Mouse (Mus musculus) left cerebral cortex, adult 11 months (tissue): ENCODE results near the gene Adamts20.
A peak's percentile ranks its signal among the peaks of the same experiment; 100 is the strongest.
"Not testable (repeated sequence)": the region's sequence is repeated elsewhere in the genome, so short reads cannot be mapped to it uniquely, and the experiment has no call there.

Experiments used
- DNase-seq: peaks from one replicate; pipeline ENCODE4 v3.0.0; 2022; ENCODE audit warnings: low spot score

The Adamts20 gene

GRCm38 (mm10) chr15:94444043-94444436, 21.2 kb downstream of the Adamts20 start:
- no peak for DNase-seq

- DNase-seq, result no peak
These were observed 22.2 kb downstream of the Adamts20 start for GRCm38 (mm10) chr15:94443025-94443424.

DNA sequence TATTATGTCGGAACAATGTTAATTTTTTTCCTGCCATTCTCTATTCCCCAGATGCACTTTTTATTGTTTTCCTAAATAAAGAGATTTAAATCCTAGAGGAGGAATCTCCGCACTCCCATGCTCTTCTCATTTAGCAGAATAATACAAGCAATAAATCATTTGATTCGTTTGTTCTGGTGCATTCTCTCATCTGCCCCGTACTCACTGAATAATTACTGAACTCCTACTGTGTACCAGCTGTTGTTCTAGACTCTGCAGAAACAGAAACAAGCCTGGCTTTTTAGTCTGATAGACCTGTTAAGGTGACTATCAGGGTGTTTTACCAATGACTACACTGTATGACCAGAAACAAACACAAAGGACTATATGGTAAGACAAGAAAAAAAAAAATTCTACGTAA, 29.7 kb downstream of the Adamts20 start:
- no peak for DNase-seq

GRCm38 (mm10) chr15:94430681-94431405, 34.4 kb downstream of the Adamts20 start:
- DNase-seq, result peak; percentile 33

DNA sequence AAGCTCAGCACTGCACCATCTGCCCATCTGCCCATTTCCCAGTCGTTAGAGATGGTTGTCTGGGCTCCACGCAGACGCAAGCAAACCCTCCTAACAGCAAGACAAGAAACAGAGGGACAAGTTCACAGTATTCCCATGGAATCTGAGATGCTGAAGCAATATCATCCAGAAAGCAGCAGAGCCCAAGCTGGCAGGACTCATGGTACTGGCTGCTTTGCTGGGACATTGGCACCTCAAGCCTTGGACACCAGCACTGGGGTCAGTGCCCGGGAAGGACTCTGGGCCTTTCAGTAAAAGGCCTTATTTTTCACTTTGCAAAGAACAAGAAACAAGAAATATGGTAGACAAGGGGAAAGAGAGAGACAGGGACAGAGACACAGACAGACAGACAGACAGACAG, 36.5 kb downstream of the Adamts20 start:
- DNase-seq, result no peak

DNA sequence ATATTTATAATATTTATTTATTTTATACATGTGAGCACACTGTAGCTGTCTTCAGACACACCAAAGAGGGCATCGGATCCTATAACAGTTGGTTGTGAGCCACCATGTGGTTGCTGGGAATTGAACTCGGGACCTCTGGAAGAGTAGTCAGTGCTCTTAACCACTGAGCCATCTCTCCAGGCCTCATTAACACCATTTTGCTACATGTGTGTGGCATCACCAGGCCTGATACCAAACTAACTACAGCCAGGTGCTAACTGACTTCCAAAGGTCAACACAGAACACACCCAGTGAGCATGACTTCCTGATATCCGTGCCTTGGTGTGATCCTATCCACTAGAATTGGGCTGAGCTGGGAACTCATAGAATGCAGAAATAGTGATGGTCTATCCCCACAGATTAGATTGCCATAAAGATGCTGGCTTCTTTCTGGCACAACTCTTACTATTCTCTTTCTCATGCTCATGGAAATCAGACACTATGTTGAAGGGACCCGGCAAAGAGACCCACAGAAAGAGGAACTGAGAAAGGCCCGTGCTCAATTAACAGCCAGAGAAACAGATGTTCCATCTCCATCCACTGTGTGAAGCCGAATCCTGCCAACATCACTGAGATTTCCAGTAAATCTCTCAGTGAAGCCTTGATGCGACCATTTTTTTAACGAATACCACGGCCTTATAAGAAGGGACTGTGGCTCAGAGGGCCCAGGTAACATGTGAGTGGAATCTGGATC, 37.6 kb downstream of the Adamts20 start:
- no peak for DNase-seq

- DNase-seq, result no peak
These were observed 44.7 kb downstream of the Adamts20 start for GRCm38 (mm10) chr15:94420526-94420925.

DNA sequence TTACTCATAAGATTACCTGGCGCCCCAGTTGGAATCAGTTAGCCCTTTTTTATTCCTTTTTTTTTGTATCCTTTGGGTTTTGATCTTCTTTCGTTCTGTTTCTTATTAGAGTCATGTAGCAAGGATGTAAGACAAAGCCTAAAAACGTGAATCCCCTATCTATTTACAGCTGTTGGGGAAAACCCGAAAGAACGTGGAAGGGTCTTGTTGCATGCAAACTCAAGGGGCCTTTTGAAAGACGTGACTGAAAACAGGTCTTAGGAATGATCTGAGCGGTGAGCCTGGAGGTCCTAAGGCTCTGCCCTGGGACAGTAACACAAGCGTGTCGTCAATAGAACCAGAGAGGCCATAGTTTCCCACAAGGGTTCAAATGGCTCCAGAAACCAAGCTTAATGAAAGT, 46.1 kb downstream of the Adamts20 start:
- no peak for DNase-seq

DNA sequence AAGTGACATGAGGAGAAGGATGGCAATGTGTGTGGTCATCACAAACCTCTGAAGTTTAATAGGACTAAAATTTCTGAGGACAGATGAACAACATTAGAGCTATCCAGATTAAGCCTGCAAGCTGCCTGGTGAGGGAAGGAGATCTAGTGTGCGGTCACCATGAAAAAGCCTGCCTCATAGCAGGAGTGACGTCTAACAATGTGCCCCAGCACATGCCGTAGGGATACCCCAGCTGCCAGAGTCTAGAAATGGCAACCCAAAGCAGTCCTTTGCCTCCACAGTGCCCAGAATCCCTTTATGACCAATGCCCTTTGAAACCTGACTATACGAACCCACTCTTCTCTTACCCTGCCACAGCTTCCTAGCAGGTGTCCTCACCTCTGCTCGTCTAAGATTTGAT, 46.8 kb downstream of the Adamts20 start:
- DNase-seq, result no peak

GRCm38 (mm10) chr15:94417216-94418155, 47.7 kb downstream of the Adamts20 start:
- DNase-seq, result no peak

GRCm38 (mm10) chr15:94409832-94410231, 55.4 kb downstream of the Adamts20 start:
- DNase-seq, result peak; percentile 53

DNA sequence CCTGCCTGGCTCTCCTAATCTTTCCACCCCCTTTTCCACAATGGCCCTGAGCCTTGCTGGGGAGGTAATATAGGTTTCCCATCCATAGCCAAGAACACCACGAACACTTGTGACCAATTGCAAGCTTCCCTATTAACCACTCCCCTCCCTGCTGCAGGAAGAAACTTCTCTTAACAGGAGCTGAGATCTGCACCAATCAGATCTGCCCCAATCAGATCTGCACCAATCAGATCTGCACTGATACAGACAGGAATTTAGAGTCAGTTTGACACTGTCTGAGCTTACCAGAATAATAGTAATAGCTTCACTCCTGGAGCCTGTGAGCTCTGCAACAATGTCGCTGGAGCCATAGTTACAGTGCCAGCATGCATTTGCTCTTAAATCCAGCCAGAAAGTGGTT, 58.9 kb downstream of the Adamts20 start:
- DNase-seq, result no peak

DNA sequence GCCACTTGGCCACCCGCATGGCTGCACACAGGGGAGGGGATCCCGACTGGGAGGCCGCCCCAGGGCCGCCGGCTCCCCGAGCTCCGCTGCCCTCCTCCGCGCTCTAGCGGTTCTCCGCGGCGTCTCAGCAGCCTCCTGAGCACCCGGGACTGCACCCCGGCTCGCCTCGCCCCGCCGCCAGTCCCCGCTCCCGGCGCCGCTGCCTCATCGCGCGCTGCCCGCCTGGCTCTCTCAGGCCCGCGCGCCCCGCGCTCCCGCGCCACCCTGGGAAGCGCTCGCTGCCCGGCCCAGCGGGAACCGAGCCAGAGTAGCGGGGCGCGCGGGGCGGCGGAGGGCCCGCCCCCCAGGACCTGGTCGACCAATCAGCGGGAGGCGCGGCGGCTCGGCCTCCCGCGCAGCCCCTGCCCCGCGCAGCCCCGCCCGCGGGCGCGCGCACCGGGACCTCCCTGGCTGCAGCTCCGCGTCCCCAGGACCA, 61.1 kb downstream of the Adamts20 start:
- DNase-seq, result peak; percentile 84

DNA sequence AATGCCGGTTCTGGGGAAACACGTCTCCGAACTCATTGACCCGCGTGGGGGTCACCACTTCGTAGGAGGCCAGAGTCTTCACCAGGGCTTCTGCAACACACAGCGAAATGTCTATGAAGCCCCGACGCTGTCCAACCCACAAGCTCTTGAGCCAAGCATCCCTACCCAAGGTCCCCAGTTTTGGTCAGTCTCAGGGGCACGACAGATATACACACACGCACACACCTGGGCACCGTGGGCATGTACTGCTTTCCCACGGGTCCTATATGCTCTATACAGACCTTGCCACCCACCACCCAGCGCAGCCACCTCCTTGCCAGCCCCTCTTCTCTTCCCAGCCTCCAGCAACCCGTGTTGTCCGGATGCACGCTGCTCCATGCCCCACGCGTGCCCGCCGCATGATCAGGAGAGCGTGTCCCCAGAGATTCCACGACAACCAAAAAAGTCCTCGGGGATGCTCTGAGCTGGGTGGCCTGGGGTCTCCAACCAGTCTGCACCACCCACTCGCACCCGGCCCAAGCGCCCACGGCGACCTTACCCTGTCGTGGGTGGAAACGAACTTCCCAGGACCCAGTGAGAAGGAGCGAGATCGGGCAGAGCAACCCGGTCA, 61.7 kb downstream of the Adamts20 start:
- DNase-seq, result no peak

- DNase-seq, result no peak
These were observed 62.2 kb downstream of the Adamts20 start for GRCm38 (mm10) chr15:94403018-94403417.

GRCm38 (mm10) chr15:94392737-94393136, 72.5 kb downstream of the Adamts20 start:
- DNase-seq, result no peak

- DNase-seq, result not testable (repeated sequence)
These were observed 75.1 kb downstream of the Adamts20 start for GRCm38 (mm10) chr15:94390127-94390526.

DNA sequence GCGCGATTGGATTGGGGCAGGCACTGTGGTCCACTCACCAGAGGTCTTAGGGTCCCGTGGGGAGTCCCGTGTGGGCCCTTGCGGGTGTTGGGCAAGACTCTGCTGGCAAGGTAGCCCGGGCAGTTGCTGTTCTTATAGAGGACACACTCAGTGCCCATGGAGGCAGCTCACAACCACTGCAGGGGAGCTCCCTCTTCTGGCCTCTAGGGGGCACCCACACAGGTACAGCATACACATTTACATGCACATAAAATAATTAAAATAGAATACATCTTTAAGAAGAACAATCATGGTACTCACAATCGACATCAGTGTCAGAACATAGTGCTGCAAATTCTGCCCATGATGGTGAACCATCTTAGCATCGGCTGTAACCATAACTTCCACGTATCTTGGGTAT, 85.8 kb downstream of the Adamts20 start:
- no peak for DNase-seq

GRCm38 (mm10) chr15:94372548-94372947, 92.7 kb downstream of the Adamts20 start:
- DNase-seq, result no peak

DNA sequence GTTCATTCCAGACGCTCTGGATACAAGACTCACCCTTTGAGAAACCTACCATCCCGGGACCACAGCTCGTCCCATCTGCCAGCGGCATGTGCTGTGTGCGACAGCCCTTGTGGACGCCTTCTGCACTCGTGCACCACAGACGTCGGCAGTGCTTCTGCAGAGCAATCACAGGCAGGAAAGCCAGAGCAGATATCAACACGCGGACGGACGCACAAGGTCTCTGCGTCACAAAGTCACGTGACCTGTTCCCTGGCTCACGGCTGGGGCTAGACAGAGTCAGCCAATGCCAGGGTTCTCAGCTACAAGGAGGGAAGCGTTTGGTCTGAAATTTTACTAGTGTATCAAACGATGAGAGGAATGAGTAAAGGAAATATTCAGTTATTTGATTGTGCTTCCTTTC, 116.2 kb downstream of the Adamts20 start:
- no peak for DNase-seq

DNA sequence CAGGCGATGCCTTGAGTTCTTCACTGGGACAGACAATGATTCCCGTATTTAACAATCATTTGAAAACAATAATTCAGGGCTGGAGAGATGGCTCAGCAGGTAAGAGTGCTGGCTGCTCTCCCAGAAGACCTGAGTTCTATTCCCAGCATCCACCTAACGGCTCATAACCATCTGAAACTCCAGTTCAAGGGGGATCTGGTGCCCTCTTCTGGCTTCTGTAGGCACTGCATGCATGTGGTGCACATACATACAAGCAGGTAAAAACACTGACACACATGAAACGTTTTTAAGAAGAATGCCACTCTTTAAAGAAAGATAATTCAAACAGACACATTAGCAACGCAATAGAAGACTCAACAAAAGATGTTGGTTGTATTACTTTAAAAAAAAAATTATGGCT, 120.9 kb downstream of the Adamts20 start:
- no peak for DNase-seq

DNA sequence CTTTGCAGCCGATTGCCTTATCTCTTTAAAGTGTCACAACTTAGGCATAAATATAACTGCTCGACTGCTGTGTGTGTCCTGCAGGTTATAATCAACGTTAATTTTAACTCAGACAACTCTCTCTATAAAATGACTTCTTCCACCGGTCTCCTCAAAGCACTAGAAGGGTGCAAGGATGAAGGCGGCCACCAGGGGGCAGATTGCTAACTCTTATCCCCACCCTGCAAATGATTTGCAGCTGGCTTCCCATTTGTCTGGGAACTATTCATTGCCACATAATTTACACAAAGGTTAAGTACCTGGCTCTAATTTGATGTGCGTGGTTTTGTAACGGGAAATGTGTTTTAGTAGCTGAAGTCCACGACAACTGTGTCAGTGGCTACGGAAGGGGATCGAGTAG, 122.9 kb downstream of the Adamts20 start:
- DNase-seq, result peak; percentile 62
